Mouse (Mus musculus): ENCODE data around the gene Pde6c. TPM values are rescaled to one million over a fixed set of nuclear protein-coding genes. Genes with fewer than 3 reads are reported as not detected.

The Pde6c gene
- not detected in 2 replicates for polyA plus RNA-seq (2014; fragmentation: Nextera tagmentation; extraction: Ambion mirVana)

DNA sequence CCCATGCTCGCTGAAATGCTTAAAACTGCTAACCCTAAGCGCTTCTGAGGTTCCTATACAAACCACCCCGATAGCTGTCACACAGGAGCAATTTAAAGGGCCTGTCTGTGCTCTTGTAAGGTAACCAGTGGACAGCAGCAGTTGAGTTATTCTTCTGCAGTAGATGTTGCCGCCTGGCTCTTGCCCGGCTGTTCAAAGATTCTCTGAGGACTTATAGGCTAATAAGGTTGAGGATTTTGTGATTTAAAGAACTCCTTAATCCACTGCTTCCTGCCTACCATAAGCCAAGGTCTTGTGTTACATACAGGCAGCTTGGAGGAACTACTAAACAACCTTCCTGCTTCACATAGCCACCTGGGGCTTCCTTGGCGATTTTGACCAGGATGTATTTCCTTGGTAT is at the start of gene Pde6c:
Gene Pde6c (plus strand): TSS at position 301 of the 400 bp plus-strand sequence.
- no peak within 1 kb of the TSS for H3K27ac ChIP-seq (ENCODE audit: low read depth)
- H3K9me3 ChIP-seq (ENCODE audit: low read depth, low read length): no peaks in the 10 kb centered on the region
- no peaks in the 10 kb centered on the region for H3K36me3 ChIP-seq (ENCODE audit: insufficient read depth)
- H3K4me2 ChIP-seq: no peak within 1 kb of the TSS
- no peak for TF ChIP-seq CTCF (IDR thresholded peaks at IDR 0.05; ENCODE audit: low read depth)
- no peak within 1 kb of the TSS for H3K4me3 ChIP-seq (ENCODE audit: low read depth, low read length)
- WGBS: 76% methylated on average over 6 of the region's 6 CpGs
- H3K4me1 ChIP-seq (ENCODE audit: insufficient read depth): no peaks in the 10 kb centered on the region
- H3K27me3 ChIP-seq (ENCODE audit: insufficient read depth, low read length): no peaks in the 10 kb centered on the region
- no peak within 1 kb of the TSS for H3K9ac ChIP-seq
- DNase-seq: no peak
- ATAC-seq (ENCODE audit: insufficient read depth): no peak

DNA sequence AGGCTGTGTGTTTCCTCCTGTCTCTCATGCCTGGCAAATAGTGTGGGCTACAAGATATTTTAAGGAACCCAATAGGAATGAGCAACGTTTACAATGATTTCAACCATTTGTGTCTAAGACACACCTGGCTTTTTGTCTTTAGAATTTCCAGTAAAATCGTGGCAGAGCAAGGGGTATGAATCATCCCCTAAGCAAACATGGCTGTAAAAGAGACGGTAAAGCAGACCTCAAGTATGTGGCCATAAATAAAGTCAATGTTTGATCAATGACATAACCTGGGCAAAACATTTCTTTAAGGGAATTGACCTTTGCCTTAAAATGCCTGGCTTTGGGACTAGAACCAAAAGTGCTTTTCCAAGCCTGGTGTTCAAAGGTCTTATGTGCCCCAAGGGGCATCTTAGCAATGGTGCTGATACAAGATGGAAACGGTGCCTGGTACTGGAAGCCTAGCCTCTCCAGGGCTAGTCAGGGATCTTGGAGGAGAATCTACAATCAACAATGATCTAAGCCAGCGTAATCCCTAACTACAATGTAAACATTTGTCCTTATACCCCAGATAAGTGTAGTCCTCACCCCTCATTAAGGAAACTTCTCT is 49.6 kb upstream of the Pde6c start:
- WGBS: 39% methylated on average over 5 of the region's 5 CpGs
- peak; percentile 6 for DNase-seq
- no peak overlapping the region for H3K27ac ChIP-seq (ENCODE audit: low read depth)
- 0 out of 2 replicates have a peak, but pooled peaks cover 3% of the 10 kb centered on the region for H3K4me1 ChIP-seq (ENCODE audit: insufficient read depth)
- H3K9me3 ChIP-seq (ENCODE audit: low read depth, low read length): no peaks in the 10 kb centered on the region
- no peak for TF ChIP-seq CTCF (IDR thresholded peaks at IDR 0.05; ENCODE audit: low read depth)
- no peak overlapping the region for H3K9ac ChIP-seq
- no peaks in the 10 kb centered on the region for H3K27me3 ChIP-seq (ENCODE audit: insufficient read depth, low read length)
- H3K4me3 ChIP-seq (ENCODE audit: low read depth, low read length): no peak overlapping the region
- ATAC-seq (ENCODE audit: insufficient read depth): no peak
- no peaks in the 10 kb centered on the region for H3K36me3 ChIP-seq (ENCODE audit: insufficient read depth)
- no peak overlapping the region for H3K4me2 ChIP-seq

DNA sequence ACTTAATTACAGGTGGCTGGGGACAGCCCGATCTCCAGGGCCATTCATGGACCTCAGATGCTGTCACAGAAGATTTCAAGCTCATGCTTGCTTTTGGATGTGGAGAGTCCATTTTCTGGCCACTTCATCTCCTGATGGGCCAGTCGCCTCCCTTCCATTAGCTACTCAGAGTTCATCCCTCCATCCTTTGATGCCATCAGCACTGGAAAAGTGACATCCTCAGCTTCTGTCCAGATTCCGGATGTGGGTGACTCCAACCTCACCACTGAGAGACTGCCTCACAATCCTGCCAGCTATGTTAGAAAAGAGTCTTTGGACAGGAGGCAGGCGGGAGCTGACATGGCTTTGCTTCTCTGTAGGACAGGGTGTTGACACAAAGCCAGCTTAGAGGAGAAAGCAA is 46.7 kb upstream of the Pde6c start:
- Histone ChIP-seq H3K4me1 (ENCODE audit: insufficient read depth) (0 out of 2 replicates have a peak, but pooled peaks cover 3% of the 10 kb centered on the region), H3K36me3 (ENCODE audit: insufficient read depth) (no peaks in the 10 kb centered on the region), H3K27me3 (ENCODE audit: insufficient read depth, low read length) (no peaks in the 10 kb centered on the region), H3K27ac (ENCODE audit: low read depth) (no peak overlapping the region), H3K9me3 (ENCODE audit: low read depth, low read length) (no peaks in the 10 kb centered on the region), H3K4me2 (no peak overlapping the region), H3K9ac (no peak overlapping the region), H3K4me3 (ENCODE audit: low read depth, low read length) (no peak overlapping the region)
- no peak for TF ChIP-seq CTCF (IDR thresholded peaks at IDR 0.05; ENCODE audit: low read depth)
- 81% methylated on average over 4 of the region's 4 CpGs for WGBS
- DNase-seq: no peak
- no peak for ATAC-seq (ENCODE audit: insufficient read depth)

DNA sequence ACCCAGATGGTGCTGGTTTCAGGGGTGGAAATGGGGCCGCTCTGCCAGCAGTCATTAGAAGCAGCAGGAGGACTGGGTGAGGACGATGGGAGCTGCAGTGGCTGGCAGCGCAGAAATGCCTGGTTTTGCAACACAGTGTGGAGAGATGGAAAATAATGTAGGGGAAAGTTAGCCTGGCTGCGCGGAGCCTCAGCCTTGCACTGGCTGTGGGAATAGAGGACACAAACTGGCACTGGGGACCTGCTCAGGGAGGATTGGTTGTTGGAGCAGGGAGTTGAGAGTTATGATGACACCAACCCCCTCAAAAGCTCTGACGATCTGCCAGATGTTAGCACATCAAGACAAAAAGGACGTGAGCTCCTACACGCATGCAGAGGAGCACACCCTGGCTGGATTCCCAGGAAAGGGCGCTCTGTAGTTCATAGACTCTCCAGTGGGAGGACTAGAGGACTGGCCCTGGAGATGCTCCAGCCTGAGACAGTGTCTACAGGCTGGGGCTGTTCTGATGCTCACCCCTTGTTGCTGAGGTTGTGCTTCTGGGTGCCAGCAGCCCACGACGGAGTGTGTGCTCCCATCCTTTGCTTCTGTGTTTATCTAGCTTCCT is 45.5 kb upstream of the Pde6c start:
- Histone ChIP-seq H3K4me3 (ENCODE audit: low read depth, low read length) (no peak overlapping the region), H3K4me2 (no peak overlapping the region), H3K4me1 (ENCODE audit: insufficient read depth) (0 out of 2 replicates have a peak, but pooled peaks cover 3% of the 10 kb centered on the region), H3K27ac (ENCODE audit: low read depth) (no peak overlapping the region), H3K27me3 (ENCODE audit: insufficient read depth, low read length) (no peaks in the 10 kb centered on the region), H3K36me3 (ENCODE audit: insufficient read depth) (no peaks in the 10 kb centered on the region), H3K9ac (no peak overlapping the region), H3K9me3 (ENCODE audit: low read depth, low read length) (no peaks in the 10 kb centered on the region)
- 46% methylated on average over 11 of the region's 11 CpGs for WGBS
- DNase-seq (peak; percentile 89), ATAC-seq (ENCODE audit: insufficient read depth) (peak; percentile 88)
- peak; percentile 76 for TF ChIP-seq CTCF (IDR thresholded peaks at IDR 0.05; ENCODE audit: low read depth)

DNA sequence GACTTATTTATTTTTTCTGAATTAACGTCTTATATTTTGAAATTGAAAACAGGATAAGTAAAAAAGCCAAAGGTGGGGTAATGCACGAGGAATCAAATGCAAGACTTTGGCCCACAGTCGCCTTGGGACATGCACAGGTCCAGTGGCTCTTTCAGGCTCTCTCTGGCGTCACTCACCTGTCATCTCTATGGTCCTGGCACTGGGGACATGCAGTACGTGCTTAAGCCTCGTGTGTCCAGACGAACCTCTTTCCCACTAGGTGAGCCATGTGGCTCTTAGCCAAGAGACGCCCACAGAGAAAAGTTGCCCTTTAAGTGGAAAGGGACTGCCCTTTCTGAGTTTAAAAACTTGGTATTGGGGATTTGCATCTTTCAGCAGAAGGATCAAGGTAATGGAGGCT is 43.2 kb upstream of the Pde6c start:
- Histone ChIP-seq H3K9me3 (ENCODE audit: low read depth, low read length) (no peaks in the 10 kb centered on the region), H3K27me3 (ENCODE audit: insufficient read depth, low read length) (no peaks in the 10 kb centered on the region), H3K4me3 (ENCODE audit: low read depth, low read length) (no peak overlapping the region), H3K9ac (no peak overlapping the region), H3K36me3 (ENCODE audit: insufficient read depth) (no peaks in the 10 kb centered on the region), H3K27ac (ENCODE audit: low read depth) (no peak overlapping the region), H3K4me1 (ENCODE audit: insufficient read depth) (0 out of 2 replicates have a peak, but pooled peaks cover 3% of the 10 kb centered on the region), H3K4me2 (no peak overlapping the region)
- DNase-seq (no peak), ATAC-seq (ENCODE audit: insufficient read depth) (no peak)
- TF ChIP-seq CTCF (IDR thresholded peaks at IDR 0.05; ENCODE audit: low read depth): no peak
- 68% methylated on average over 8 of the region's 8 CpGs for WGBS

DNA sequence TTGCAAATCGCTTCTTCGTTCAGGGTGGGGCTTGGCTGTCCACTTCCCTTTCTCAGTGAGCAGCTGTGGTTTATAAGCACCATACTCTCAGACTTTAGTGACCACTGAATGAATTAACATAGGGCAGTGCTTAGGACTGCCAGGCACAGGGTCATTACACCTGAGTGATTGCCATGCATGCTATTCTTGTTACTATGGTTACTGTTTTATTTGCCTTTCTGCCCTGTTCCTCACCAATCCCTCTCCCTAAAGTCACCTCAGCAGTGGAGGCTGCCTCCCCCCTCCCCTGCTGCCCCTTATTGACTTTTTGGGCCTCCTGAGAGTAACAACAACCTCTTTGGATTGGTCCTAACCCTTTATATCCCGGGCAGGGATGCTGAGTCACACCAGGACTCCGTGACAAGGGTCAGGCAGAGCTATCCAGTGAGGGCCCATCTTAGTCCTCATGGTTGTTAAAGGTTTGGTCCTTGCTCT is 41.0 kb upstream of the Pde6c start:
- H3K4me1 ChIP-seq (ENCODE audit: insufficient read depth): 0 out of 2 replicates have a peak, but pooled peaks cover 3% of the 10 kb centered on the region
- H3K9ac ChIP-seq: no peak overlapping the region
- WGBS: 42% methylated on average over 4 of the region's 4 CpGs
- no peak overlapping the region for H3K4me3 ChIP-seq (ENCODE audit: low read depth, low read length)
- no peaks in the 10 kb centered on the region for H3K36me3 ChIP-seq (ENCODE audit: insufficient read depth)
- DNase-seq (no peak), ATAC-seq (ENCODE audit: insufficient read depth) (peak; percentile 53; the same call in 1 of the 2 replicates)
- H3K27ac ChIP-seq (ENCODE audit: low read depth): no peak overlapping the region
- H3K27me3 ChIP-seq (ENCODE audit: insufficient read depth, low read length): peaks cover 10% of the 10 kb centered on the region
- H3K9me3 ChIP-seq (ENCODE audit: low read depth, low read length): no peaks in the 10 kb centered on the region
- no peak overlapping the region for H3K4me2 ChIP-seq
- TF ChIP-seq CTCF (IDR thresholded peaks at IDR 0.05; ENCODE audit: low read depth): no peak

DNA sequence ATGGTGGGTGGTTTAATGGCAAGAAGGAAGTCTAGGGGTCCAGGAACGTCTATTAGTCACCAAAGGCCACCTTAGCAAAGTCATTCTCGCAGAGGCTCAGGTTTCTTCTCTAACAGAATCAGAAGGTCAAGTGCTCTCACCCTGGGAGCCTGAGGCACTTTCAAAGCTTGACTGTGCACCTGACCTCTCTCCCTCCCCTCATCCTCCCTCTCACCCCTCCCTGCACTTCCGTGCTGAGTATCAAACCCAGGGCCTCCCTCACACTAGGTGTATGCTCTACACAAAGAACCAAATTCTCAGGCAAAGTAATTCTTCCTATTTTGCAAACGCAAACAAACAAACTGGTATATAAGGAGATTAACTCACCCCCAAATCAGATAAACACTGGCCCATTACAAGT is 36.4 kb upstream of the Pde6c start:
- WGBS: 8% methylated on average over 4 of the region's 4 CpGs
- H3K4me1 ChIP-seq (ENCODE audit: insufficient read depth): no peaks in the 10 kb centered on the region
- no peak for DNase-seq
- ATAC-seq (ENCODE audit: insufficient read depth): no peak; the same call in 1 of the 2 replicates
- peaks cover 36% of the 10 kb centered on the region for H3K27me3 ChIP-seq (ENCODE audit: insufficient read depth, low read length)
- H3K9ac ChIP-seq: no peak overlapping the region
- H3K4me3 ChIP-seq (ENCODE audit: low read depth, low read length): no peak overlapping the region
- no peak for TF ChIP-seq CTCF (IDR thresholded peaks at IDR 0.05; ENCODE audit: low read depth)
- H3K36me3 ChIP-seq (ENCODE audit: insufficient read depth): no peaks in the 10 kb centered on the region
- H3K4me2 ChIP-seq: no peak overlapping the region
- no peaks in the 10 kb centered on the region for H3K9me3 ChIP-seq (ENCODE audit: low read depth, low read length)
- no peak overlapping the region for H3K27ac ChIP-seq (ENCODE audit: low read depth)
